Mouse (Mus musculus): ENCODE data around the gene Sucla2. TPM values are rescaled to one million over a fixed set of nuclear protein-coding genes. Genes with fewer than 3 reads are reported as not detected.
"Not testable (repeated sequence)": the region's sequence is repeated elsewhere in the genome, so short reads cannot be mapped to it uniquely, and the experiment has no call there.

The Sucla2 gene
- polyA plus RNA-seq, 1 experiment: 83.1 TPM

DNA sequence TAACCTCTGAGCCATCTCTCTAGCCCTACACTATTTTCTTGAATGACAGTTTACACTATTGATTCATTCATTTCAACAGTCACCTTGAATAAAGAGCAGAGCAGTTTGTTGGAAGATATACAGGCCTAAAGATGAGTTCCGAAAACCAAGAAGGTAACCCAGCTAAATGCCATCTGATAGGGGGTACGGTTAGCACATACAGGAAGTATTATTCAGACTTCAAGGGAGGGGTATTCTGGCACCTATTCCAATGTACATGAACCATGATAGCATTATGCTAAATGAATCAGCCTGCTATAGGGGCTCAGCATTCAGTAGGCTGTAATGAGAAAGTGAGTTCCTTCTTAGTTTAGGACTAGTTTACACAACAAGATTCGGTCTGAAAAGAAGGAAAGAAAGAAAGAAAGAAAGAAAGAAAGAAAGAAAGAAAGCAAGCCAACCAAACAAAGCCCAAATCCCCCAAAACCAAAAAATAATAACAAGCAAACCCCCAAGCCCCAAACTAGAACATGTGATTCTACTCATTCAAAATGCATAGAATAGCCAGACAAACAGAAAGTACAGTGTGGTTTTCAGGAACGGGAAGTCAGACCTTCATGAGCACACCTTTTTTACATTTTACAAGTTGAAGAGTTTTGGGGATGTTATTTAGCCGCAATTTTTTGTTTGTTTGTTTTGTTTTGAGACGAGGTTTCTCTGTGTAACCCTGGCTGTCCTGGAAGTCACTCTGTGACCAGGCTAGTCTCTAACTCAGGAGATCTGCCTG is 16.3 kb upstream of the Sucla2 start:
- peaks cover 2% of the 10 kb centered on the region; the same call in 1 of the 2 replicates for H3K4me1 ChIP-seq (ENCODE audit: control insufficient read depth, insufficient read depth, low read length)
- H3K27ac ChIP-seq (ENCODE audit: insufficient read depth, low read length): no peak overlapping the region
- TF ChIP-seq POLR2A (IDR thresholded peaks at IDR 0.05; ENCODE audit: low read depth, low read length) (no peak), CTCF (IDR thresholded peaks at IDR 0.05; ENCODE audit: borderline replicate concordance, insufficient read depth, low read length) (no peak)
- H3K4me3 ChIP-seq (ENCODE audit: insufficient read depth, low read length): no peak overlapping the region

DNA sequence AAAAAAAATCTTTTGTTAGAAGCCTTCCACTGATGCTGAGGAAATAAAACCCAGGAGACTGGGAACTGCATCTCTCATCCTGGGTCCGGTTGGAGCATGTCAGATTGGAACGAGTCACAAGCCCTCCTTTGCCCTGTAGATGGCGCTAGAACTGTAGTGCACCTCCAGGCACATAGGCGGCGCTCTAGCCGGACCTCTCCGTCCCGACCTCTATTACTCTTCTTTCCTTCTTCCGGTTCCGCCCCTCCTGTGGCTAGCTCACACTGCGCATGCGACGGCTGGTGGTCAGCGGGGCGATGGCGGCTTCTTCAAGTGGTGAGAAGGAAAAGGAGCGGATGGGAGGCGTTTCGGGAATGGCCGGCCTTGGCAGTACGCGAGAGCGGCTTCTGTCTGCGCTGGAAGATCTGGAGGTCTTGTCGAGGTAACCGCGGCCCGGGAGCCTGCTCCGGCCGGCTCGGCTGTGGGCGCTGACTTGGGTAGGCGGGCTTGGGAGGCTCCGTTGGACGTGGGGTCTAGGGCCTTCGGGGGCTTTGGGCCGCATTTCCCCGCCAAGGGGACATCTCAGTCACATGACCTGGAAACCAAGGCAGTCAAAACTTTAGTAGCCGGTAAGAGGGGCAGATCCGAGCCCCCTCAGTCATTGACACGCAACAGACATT is 15.2 kb upstream of the Sucla2 start, which contains the start of gene Med4:
TSS of gene Med4 (plus strand) at position 261 of the 659 bp plus-strand sequence.
- H3K27ac ChIP-seq (ENCODE audit: insufficient read depth, low read length): no peak within 1 kb of the TSS
- peak within 1 kb of the TSS; percentile 90 for H3K4me3 ChIP-seq (ENCODE audit: insufficient read depth, low read length)
- H3K4me1 ChIP-seq (ENCODE audit: control insufficient read depth, insufficient read depth, low read length): peaks cover 2% of the 10 kb centered on the region; the same call in 1 of the 2 replicates
- TF ChIP-seq CTCF (IDR thresholded peaks at IDR 0.05; ENCODE audit: borderline replicate concordance, insufficient read depth, low read length) (peak; percentile 100), POLR2A (IDR thresholded peaks at IDR 0.05; ENCODE audit: low read depth, low read length) (peak; percentile 89)

DNA sequence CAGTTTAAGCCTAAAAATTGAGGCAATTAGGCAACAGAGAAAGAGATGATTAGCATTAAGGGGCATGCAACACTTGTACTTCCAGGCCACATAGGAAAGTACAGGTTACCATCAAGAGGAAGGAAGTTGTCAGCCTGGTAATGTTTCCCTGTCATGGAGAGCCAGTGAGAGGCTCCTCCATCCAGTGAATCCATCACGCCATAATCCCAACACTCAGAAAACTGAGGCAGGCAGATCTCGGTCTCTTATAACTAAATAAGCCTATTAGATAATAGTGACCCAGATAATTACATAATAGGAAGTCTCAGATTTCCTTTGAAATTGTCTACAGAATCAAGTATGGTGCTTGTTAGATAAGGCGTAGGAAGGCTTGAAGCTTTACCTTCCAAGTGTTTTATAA is 983 bp upstream of the Sucla2 start:
- TF ChIP-seq CTCF (IDR thresholded peaks at IDR 0.05; ENCODE audit: borderline replicate concordance, insufficient read depth, low read length) (no peak), POLR2A (IDR thresholded peaks at IDR 0.05; ENCODE audit: low read depth, low read length) (no peak)
- H3K4me1 ChIP-seq (ENCODE audit: control insufficient read depth, insufficient read depth, low read length): no peaks in the 10 kb centered on the region
- H3K27ac ChIP-seq (ENCODE audit: insufficient read depth, low read length): no peak overlapping the region
- no peak overlapping the region for H3K4me3 ChIP-seq (ENCODE audit: insufficient read depth, low read length)

DNA sequence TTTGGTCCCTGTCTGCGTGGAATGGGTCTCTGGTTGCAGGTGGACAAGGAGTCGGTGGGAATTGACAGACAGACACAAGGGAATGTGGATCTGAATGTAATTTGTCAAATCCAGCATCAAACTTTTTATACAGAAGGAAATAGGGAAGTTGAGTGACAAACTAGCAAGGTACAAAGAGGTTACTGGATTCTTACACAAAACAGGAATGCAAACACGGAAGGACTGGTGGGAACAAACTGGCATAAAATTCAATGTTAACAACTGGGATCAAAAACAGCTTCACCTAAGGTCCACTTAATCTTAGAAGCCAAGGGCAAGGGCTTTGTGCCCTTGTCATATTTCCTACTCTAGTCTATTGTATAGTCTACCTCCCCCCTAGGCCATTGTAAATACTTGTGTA is 3.5 kb downstream of the Sucla2 start:
- H3K4me1 ChIP-seq (ENCODE audit: control insufficient read depth, insufficient read depth, low read length); H3K4me3 ChIP-seq (ENCODE audit: insufficient read depth, low read length); H3K27ac ChIP-seq (ENCODE audit: insufficient read depth, low read length): not testable (repeated sequence)

DNA sequence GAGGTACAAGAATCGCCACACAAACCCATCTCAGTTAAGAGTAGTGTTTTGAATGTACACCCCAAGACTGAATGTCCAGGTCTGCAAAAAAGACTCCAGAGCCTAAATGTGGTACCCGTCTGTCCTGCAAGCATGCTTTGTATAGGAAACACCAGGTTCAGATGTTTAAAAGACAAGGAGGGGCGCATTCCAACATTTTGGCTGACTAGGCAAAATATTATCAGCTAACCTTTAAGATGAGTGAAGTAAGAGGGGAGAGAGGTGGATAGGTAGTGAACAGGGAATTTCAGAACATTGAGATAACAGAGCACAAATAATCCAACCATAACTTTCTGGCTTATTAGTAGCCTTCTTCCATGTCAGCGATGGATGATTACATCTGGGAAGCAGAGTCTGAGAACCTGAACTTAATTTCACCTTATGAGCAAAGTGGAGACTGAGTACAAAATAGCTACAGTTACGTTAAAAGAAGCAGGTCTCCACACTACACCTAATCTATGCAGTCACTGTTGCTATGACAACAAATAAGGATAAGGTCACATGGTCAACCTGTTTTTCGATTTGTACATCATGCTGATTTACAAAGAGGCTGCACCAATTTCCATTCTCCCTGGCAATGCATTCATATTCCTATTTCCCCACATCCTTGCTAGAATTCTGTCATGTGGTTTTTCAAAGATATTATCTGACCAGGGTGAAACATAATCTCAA is 8.8 kb downstream of the Sucla2 start:
- H3K4me1 ChIP-seq (ENCODE audit: control insufficient read depth, insufficient read depth, low read length): no peaks in the 10 kb centered on the region
- TF ChIP-seq POLR2A (IDR thresholded peaks at IDR 0.05; ENCODE audit: low read depth, low read length) (no peak), CTCF (IDR thresholded peaks at IDR 0.05; ENCODE audit: borderline replicate concordance, insufficient read depth, low read length) (no peak)
- H3K27ac ChIP-seq (ENCODE audit: insufficient read depth, low read length): no peak overlapping the region
- H3K4me3 ChIP-seq (ENCODE audit: insufficient read depth, low read length): no peak overlapping the region

DNA sequence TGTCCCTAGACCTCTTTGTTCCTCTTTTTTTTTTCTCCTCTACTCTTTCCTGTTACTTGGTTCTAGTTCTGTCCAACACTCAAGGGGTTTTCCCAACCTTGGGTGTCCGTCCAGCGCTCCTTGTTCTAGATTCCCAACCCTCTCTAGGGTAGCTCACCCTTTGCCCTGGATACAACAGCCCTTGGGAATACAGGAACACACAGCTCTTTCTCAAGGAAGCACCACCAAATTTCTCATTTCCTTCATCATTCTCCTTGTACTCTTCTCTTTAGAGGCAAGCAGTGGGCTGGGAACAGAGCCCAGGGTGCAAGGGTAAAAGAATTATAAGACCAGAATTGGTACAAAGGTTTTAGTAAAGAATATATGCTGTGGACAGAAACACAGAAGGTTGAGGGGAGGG is 10.5 kb downstream of the Sucla2 start:
- TF ChIP-seq POLR2A (IDR thresholded peaks at IDR 0.05; ENCODE audit: low read depth, low read length): no peak
- TF ChIP-seq CTCF (IDR thresholded peaks at IDR 0.05; ENCODE audit: borderline replicate concordance, insufficient read depth, low read length): no peak
- no peak overlapping the region for H3K4me3 ChIP-seq (ENCODE audit: insufficient read depth, low read length)
- H3K4me1 ChIP-seq (ENCODE audit: control insufficient read depth, insufficient read depth, low read length): no peaks in the 10 kb centered on the region
- no peak overlapping the region for H3K27ac ChIP-seq (ENCODE audit: insufficient read depth, low read length)

DNA sequence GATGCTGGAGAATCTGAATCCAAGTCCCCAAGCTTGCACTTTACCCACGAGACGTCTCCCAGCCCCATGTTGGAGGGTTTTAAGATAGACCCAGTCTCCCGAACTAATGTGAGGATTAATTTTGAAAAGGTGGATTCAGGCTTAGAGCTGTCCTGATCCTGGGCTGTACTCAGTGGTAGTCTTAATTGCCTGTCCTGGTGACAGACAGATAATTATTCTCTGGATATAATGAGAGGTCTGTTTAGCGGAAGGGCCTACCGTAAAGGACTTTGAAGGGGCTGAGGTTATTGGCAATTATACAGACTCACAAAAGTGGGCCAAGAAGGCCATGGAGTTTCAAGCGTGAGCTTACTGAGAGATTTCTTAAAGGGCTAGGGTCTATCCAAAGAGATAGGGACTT is 18.7 kb downstream of the Sucla2 start:
- TF ChIP-seq POLR2A (IDR thresholded peaks at IDR 0.05; ENCODE audit: low read depth, low read length) (no peak), CTCF (IDR thresholded peaks at IDR 0.05; ENCODE audit: borderline replicate concordance, insufficient read depth, low read length) (no peak)
- no peaks in the 10 kb centered on the region for H3K4me1 ChIP-seq (ENCODE audit: control insufficient read depth, insufficient read depth, low read length)

DNA sequence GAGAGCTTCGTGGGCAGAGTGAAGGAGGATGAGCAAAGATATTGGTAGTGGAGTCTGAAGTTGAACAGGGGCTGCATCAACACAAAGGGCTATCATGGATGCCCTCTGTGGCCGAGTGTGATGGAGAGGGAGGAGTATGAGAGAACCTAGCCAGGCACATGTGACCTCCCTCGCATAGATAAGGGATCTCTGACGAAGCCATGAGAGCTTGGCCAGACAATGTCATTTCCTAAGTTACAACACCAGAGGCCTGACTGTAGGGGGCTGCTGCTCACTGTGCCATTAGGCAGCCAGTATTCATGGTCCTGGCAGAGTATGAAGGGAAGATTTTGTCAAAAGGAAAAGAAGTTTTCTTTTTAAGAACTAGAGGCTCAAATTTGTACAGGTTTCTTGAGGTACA is 21.9 kb downstream of the Sucla2 start:
- TF ChIP-seq POLR2A (IDR thresholded peaks at IDR 0.05; ENCODE audit: low read depth, low read length): no peak
- no peak for TF ChIP-seq CTCF (IDR thresholded peaks at IDR 0.05; ENCODE audit: borderline replicate concordance, insufficient read depth, low read length)
- Histone ChIP-seq H3K4me1 (ENCODE audit: control insufficient read depth, insufficient read depth, low read length) (no peaks in the 10 kb centered on the region), H3K27ac (ENCODE audit: insufficient read depth, low read length) (no peak overlapping the region), H3K4me3 (ENCODE audit: insufficient read depth, low read length) (no peak overlapping the region)

More for the DNA sequence above, 18.7 kb downstream of the Sucla2 start:
- Histone ChIP-seq H3K4me3 (ENCODE audit: insufficient read depth, low read length) (no peak overlapping the region), H3K27ac (ENCODE audit: insufficient read depth, low read length) (no peak overlapping the region)

DNA sequence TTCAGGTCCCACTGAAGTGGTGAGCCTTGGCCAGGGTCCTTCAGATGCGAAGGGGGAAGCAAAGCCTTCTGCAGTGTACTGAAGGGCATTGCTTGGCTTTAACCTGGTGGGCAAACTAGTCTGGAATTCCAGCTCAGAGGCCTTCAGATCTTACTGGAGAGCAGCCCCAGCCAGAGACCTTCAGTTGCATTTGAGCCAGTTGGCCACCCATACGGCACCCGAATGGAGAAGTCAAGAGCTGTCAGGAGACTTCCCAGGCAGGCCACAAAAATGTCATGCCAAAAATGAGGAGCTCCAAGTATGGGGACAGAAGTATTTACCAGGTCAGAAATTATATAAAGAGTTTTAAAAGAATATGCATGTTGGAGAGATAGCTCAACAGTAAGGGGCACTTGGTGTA is 22.9 kb downstream of the Sucla2 start, which contains the start of gene Nudt15:
TSS of gene Nudt15 (minus strand) at position 192 of the 400 bp plus-strand sequence.
- TF ChIP-seq CTCF (IDR thresholded peaks at IDR 0.05; ENCODE audit: borderline replicate concordance, insufficient read depth, low read length): no peak
- TF ChIP-seq POLR2A (IDR thresholded peaks at IDR 0.05; ENCODE audit: low read depth, low read length): no peak
- Histone ChIP-seq H3K4me1 (ENCODE audit: control insufficient read depth, insufficient read depth, low read length) (no peaks in the 10 kb centered on the region), H3K27ac (ENCODE audit: insufficient read depth, low read length) (no peak within 1 kb of the TSS), H3K4me3 (ENCODE audit: insufficient read depth, low read length) (no peak within 1 kb of the TSS)

DNA sequence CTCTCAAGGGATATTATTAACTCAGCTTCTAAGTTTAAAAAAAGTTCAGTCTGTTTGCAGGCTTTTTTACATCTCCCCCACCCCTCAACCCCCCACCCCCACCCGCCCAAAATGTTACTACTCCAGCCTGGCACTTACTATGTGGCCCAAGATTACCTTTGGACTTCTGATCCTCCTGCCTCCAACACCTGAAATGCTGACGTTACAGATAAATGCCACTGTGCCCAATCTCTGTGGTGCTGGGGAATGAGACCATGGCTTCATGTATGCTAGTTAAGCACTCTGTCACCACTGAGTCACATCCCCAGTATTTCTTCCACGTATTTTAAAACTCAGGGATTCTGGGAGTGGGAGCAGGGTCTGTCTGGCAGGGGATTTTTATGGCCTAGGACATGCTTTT is 25.2 kb downstream of the Sucla2 start:
- no peak overlapping the region for H3K27ac ChIP-seq (ENCODE audit: insufficient read depth, low read length)
- H3K4me3 ChIP-seq (ENCODE audit: insufficient read depth, low read length): no peak overlapping the region
- TF ChIP-seq CTCF (IDR thresholded peaks at IDR 0.05; ENCODE audit: borderline replicate concordance, insufficient read depth, low read length) (no peak), POLR2A (IDR thresholded peaks at IDR 0.05; ENCODE audit: low read depth, low read length) (no peak)
- no peaks in the 10 kb centered on the region for H3K4me1 ChIP-seq (ENCODE audit: control insufficient read depth, insufficient read depth, low read length)
